Mouse (Mus musculus): ENCODE data around the gene Olfr318. TPM values are rescaled to one million over a fixed set of nuclear protein-coding genes. Genes with fewer than 3 reads are reported as not detected.
"Not testable (repeated sequence)": the region's sequence is repeated elsewhere in the genome, so short reads cannot be mapped to it uniquely, and the experiment has no call there.

Gene Olfr318
- not detected for total RNA-seq (2021)

DNA sequence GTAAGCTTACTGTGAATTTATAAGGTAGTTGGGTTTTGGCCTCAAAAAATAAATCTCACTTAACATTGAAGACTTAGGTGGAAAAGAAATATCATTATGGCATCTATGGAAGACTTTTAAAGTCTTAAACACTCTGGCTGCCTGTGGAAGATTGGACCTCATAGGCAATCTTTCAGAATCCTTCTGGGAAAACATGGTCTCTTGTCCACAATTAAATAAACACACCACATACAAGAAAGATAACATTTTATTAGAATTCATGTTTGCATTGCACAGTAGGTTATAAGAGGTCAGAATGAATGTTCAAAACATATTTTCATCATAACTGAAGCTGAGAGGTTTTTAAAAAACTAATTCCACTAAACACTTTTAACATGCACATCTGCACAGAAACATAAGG, at the start of gene Olfr318:
TSS of gene Olfr318 (minus strand) at position 101 of the 400 bp plus-strand sequence.
- intact Hi-C loops (cut with DNase I), result no loop called here
- DNase-seq, result no peak

DNA sequence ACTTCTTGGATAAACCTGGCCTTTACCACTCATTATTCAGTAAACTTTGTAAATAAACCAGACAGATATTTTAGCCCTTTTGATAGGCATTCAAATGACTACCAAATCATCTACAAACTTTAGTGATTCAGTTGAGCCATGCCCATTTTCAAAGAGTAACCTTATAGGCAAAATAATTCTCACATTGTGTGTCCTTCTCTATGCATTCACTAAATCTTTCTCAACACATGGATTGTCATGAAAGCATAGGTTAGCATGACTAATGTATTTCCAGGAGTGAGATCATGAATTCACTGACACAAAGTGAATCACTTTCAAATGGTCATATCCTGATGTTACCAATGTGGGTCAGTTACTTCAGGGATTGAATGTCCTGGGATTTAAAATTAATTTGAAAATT, 49.1 kb upstream of the Olfr318 start, which contains the start of gene Olfr315:
TSS of gene Olfr315 (plus strand) at position 301 of the 400 bp plus-strand sequence.
- DNase-seq, result no peak
- intact Hi-C loops (cut with DNase I), result no loop called here

DNA sequence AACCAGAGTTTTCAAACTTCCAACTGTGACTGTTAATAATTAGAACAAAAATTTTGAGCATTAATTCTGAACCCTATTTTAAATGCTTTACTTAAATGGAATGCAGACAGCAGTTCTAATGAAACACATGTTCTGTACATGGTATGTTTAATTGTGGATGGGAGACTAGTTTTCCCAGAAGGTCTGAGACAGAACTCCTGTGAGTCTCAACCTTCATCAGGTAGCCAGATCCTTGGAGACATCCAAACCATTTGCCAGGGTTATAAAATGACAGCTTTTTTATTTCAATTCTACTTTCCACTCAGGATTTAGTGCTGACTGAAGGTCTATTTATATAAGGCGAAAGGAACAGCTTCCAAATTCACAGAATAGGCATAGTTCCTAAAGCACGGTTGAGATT, 28.6 kb upstream of the Olfr318 start, which contains the start of gene Olfr316:
TSS of gene Olfr316 (plus strand) at position 301 of the 400 bp plus-strand sequence.
- DNase-seq, result no peak
- intact Hi-C loops (cut with DNase I), result no loop called here

DNA sequence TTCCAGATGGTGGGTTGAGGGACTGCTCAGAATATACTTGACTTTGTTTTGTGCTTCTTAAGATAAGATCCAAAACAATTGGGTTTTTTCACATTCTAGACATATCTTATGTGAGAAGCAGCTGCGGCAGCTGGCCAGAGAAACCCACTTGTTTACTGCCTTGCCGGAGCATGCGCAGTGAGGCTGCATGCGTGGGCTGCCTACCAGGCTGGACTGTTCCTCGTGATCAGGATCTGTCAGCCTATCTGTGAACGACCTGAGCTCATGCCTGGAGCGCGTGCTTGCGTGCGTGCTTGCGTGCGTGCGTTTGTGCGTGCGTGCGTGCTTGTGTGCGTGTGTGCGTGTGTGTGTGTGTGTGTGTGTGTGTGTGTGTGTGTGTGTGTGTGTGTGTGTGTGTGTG, 27.3 kb upstream of the Olfr318 start:
- DNase-seq; intact Hi-C loops (cut with DNase I): not testable (repeated sequence)

DNA sequence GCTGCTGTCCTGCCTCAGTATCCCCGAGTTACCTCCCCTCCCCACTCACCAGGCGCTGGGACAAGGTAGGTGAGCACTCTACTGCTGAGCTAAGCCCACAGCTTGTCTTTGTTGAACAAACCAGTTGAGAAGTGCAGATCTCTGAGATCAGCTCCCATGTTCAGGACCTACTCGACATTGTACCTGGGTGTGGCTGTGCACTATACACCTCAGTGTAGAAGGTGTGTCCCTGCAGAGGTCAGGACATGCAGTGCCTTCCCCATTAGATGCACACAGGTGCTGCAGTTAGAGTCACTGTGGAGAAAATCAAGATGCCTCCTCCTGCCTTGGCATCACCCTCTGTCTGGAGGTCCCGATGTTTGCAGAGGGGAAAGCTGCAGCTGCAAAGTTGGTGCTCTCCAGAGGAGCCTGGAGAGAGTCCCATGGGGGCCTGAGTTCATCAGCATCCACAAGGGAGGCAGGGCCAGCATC, 15.0 kb upstream of the Olfr318 start, which contains the start of gene Olfr317:
TSS of gene Olfr317 (minus strand) at position 421 of the 471 bp plus-strand sequence.
- intact Hi-C loops (cut with DNase I), result no loop called here
- no peak for DNase-seq

DNA sequence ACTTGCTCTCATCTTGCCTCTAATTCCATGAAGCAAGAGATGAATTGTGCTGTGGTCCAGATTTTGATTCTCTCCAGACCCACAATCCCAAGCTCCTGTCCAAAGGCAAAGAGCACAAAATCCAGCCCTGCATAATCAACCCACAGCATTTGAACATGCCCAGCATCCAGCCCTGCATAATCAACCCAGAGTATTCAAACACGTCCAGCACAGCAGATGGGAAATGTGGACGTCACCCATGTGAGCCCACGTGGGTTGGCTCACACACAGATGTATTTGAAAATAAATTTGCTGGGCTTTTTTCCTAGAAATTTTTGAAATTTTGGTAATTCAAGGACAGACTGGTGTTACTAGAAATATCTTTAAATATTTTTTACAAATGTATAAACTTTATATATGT, 9.6 kb upstream of the Olfr318 start:
- intact Hi-C loops (cut with DNase I), result no loop called here

DNA sequence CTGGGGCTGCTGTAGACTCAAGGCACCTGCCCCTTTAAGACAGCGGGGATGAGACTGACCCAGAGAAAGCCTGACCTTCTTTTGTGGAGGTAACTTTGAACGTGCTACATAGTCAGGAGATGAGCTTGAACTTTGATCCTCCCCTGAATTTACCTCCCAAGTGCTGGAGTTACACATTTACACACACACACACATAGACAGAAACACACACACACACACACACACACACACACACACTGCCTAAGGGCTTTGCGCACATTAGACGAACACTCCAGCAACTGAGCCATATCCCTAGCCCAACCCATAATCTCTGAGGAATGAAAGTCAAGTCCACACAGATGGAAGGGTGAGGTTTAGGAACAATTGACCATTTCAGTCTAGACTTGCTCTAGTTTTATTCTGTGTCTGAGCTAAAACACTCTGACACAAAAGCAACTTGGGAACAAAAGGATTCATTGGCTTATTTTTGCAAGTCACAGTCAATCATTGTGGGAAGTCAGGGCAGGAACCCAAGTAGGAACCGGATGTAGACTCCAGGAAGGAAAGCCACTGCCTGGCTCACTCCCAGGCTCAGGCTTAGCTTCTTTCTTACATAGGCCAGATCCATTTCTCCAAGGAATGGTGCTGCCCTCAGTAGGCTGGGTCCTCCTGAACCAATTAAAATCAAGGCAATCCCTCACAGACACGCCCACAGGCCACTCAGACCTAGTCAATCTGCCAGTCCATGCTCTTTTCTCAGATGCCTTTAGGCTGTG, 4.3 kb upstream of the Olfr318 start:
- DNase-seq; intact Hi-C loops (cut with DNase I): not testable (repeated sequence)

More for the DNA sequence above, 9.6 kb upstream of the Olfr318 start:
- DNase-seq, result peak; percentile 9 to 21

DNA sequence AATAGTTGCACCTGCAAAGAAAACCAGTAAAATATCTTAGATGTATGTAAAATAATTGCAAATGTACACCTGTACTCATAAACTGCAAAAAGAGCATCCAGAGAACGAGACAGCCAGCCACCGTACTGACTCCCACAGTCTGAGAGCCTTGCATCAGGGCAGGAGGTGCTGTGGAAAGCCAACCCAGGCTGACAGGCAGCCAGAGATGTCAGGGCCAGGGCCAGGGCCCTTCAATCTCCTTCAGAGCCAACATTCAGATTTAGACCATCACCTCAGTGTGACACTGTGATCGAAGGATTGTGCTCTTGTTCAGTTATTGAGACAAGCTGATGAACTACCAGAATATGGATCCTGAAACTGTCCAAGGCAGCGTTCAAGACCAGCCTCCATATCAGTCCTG, 4.1 kb downstream of the Olfr318 start:
- intact Hi-C loops (cut with DNase I), result no loop called here
- DNase-seq, result no peak

DNA sequence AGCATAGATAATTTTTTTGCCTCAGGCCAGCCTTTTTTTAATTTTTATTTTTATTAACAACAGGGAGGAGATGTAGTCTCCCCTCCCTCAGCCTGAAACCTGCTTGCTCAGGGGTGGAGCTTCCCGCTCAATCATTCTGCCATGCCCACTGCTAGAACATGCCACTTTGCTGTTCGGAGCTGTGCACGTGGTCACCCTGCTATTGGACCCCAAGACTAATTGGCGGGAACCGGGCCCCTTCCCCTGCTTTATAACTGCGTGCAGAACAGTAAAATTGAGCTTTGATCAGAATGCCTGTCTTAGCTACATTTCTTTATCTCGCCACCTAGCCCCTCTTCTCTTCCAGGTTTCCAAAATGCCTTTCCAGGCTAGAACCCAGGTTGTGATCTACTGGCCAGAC, 6.1 kb downstream of the Olfr318 start:
- intact Hi-C loops (cut with DNase I); DNase-seq: not testable (repeated sequence)

DNA sequence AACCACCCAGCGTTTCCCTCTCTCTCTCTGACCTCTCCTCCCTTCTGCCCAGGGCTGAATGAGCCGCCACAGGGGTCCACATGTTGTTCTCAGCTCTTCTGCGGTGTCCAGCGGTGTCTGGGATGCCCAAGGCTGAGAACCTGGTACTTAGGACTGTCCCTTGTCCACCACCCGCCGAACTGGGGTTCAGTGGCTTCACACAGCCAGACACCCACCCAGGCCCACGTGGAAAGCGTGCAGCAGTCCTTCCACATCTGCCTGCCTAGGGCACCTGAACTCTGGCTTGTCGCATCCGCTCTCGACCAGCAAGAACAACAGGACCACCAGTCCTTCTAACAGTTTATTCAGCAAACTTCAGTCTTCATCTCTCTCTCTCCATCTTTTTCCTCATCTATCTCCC, 14.7 kb downstream of the Olfr318 start:
- intact Hi-C loops (cut with DNase I), result no loop called here
- no peak for DNase-seq

DNA sequence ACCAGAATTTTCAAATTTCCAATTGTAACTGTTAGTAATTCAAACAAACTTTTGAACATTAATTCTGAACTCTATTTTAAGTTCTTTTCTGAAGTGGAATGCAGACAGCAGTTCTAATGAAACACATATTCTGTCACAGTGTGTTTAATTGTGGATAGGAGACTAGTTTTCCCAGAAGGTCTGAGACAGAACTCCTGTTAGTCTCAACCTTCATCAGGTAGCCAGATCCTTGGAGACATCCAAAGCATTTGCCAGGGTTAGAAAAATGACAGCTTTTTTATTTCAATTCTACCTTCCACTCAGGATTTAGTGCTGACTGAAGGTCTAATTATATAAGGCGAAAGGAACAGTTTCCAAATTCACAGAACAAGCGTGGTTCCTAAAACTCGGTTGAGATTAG, 25.0 kb downstream of the Olfr318 start, which contains the start of gene Olfr319:
TSS of gene Olfr319 (plus strand) at position 301 of the 400 bp plus-strand sequence.
- no peak for DNase-seq
- intact Hi-C loops (cut with DNase I), result no loop called here

DNA sequence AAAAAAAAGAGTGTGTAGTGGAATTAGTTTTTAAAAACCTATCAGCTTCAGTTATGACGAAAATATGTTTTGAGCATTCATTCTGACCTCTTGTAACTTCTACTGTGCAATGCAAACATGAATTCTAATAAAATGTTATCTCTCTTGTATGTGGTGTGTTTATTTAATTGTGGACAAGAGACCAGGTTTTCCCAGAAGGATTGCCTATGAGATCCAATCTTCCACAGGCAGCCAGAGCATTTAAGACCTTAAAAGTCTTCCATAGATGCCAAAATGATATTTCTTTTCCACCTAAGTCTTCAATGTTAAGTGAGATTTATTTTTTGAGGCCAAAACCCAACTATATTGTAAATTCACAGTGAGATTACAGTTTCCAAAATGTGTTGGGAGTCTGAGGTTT, 43.0 kb downstream of the Olfr318 start, which contains the start of gene Olfr320:
TSS of gene Olfr320 (plus strand) at position 301 of the 400 bp plus-strand sequence.
- intact Hi-C loops (cut with DNase I), result no loop called here
- no peak for DNase-seq

DNA sequence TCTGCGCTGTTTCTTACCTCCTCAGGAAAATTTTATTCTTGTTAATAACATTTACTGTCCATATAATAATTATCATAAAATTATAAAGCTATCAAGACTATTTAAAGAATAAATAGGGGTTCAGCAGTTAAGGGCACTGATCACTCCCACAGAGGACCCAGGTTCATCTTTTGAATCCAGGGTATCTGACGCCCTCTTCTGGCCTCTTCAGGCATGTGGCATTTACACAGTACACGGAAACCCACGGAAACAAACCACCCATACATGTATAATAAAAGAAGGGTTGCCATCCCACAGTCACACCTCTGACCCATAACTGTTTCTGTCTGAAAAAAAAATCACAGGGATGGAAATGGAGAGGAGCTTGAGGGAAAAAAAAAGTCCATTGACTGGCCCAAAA, 52.0 kb downstream of the Olfr318 start:
- intact Hi-C loops (cut with DNase I), result no loop called here
- no peak for DNase-seq

DNA sequence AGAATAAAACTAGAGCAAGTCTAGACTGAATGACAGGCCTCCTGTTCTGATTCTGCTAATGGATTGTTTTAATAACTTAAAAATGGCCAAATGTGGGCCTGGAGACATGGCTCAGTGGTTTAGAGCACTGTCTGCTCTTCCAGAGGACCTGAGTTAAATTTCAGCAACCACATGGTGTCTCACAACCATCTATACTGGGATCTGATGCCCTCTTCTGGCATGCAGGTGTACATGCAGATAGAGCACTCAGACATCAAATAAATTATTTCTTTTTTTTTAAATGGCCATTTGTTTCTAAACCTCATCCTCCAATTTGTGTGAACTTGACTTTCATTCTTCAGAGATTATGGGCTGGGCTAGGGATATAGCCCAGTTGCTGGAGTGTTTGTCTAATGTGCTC, 54.6 kb downstream of the Olfr318 start:
- no peak for DNase-seq
- intact Hi-C loops (cut with DNase I), result no loop called here

Other genes starting within 250 kb of the Olfr318 start
- gene Olfr332, start 231.5 kb downstream of the Olfr318 start, total RNA-seq (2021), result not detected
- gene Olfr331, start 221.4 kb downstream of the Olfr318 start, total RNA-seq (2021), result not detected
- gene Olfr330, start 189.2 kb downstream of the Olfr318 start, total RNA-seq (2021), result not detected
- not detected for gene Olfr329-ps, start 177.6 kb downstream of the Olfr318 start, total RNA-seq (2021)
- gene Olfr328, start 168.4 kb downstream of the Olfr318 start, total RNA-seq (2021), result under 1 TPM in 1 of 2 experiments, not detected in 1; 0.07 TPM
- gene Olfr224, start 153.5 kb downstream of the Olfr318 start, total RNA-seq (2021), result not detected
- gene Olfr325, start 146.3 kb downstream of the Olfr318 start, total RNA-seq (2021), result not detected
- gene Olfr324, start 128.9 kb downstream of the Olfr318 start, total RNA-seq (2021), result not detected
- under 1 TPM; 0.52 to 0.79 TPM for gene 2210407C18Rik, start 107.9 kb downstream of the Olfr318 start, total RNA-seq (2021)
- gene Olfr323, start 93.5 kb downstream of the Olfr318 start, total RNA-seq (2021), result not detected
- under 1 TPM in 1 of 2 experiments, not detected in 1; 0.12 TPM for gene Trim58, start 83.5 kb downstream of the Olfr318 start, total RNA-seq (2021)
- not detected for gene Olfr322, start 65.2 kb downstream of the Olfr318 start, total RNA-seq (2021)
- not detected for gene Olfr320, start 42.9 kb downstream of the Olfr318 start, total RNA-seq (2021)
- gene Olfr319, start 24.9 kb downstream of the Olfr318 start, total RNA-seq (2021), result not detected
- not detected for gene Olfr317, start 15.2 kb upstream of the Olfr318 start, total RNA-seq (2021)
- not detected for gene Olfr316, start 28.7 kb upstream of the Olfr318 start, total RNA-seq (2021)
- gene Olfr315, start 49.2 kb upstream of the Olfr318 start, total RNA-seq (2021), result not detected
- not detected for gene Olfr314, start 58.9 kb upstream of the Olfr318 start, total RNA-seq (2021)
- under 1 TPM in 1 of 2 experiments, not detected in 1; 0.67 TPM for gene Fam183b, start 77.9 kb upstream of the Olfr318 start, total RNA-seq (2021)
- not detected for gene Olfr313, start 91.0 kb upstream of the Olfr318 start, total RNA-seq (2021)
- gene Olfr312, start 105.2 kb upstream of the Olfr318 start, total RNA-seq (2021), result not detected
- gene Olfr311, start 115.2 kb upstream of the Olfr318 start, total RNA-seq (2021), result not detected
- gene Gm12258, start 123.1 kb upstream of the Olfr318 start, total RNA-seq (2021), result 1 to 10 TPM; 2.3 to 3.5 TPM
- gene 2810021J22Rik, start 143.2 kb upstream of the Olfr318 start, total RNA-seq (2021), result 1 to 10 TPM; 3.5 to 3.9 TPM
- 1 to 10 TPM; 5.2 to 6.1 TPM for gene Zfp39, start 180.2 kb upstream of the Olfr318 start, total RNA-seq (2021)
- under 1 TPM in 1 of 2 experiments, not detected in 1; 0.12 TPM for gene Btnl10, start 193.9 kb upstream of the Olfr318 start, total RNA-seq (2021)
- gene Rnf187, start 214.9 kb upstream of the Olfr318 start, total RNA-seq (2021), result 100 to 1,000 TPM; 162 to 173 TPM
- gene Hist3h2ba, start 224.9 kb upstream of the Olfr318 start, total RNA-seq (2021), result 10 to 100 TPM; 11.0 to 13.0 TPM
- gene Hist3h2a, start 230.7 kb upstream of the Olfr318 start, total RNA-seq (2021), result 10 to 100 TPM; 33.2 to 36.7 TPM
- under 1 TPM; 0.12 to 0.22 TPM for gene Trim17, start 230.7 kb upstream of the Olfr318 start, total RNA-seq (2021)